8 mouse cellular contexts compared by ENCODE assay signal in the genomic region with DNA sequence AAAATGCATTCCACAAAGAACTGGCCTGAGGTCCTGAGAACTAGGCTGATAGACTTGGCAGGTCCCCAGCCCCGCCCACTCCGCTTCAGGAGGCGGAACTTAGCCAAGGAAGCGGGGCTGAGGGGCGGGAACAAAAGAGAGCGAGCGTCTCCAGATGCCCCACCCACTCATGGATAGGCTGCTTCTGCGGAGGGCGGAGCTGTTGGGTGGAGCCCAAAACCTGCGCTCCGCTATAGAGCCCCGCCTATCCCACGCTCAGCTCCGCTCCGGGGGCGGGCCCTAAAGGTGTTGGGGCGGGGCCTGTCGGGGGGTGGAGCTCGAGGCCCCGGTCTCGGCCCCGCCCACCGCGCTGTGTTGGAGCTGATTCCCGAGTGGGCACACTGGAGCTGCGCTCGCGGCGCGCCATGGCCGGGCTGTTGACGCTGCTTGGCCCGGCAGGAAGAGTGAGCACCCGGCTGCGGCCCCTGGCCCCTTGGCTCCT. TPM values are rescaled to one million over a fixed set of nuclear protein-coding genes. Genes with fewer than 3 reads are reported as not detected.
DNase-seq lines count a peak whose midpoint lies in the region; ATAC-seq and TF ChIP-seq lines count a peak whose summit lies in the region.

A gene (plus strand): TSS at position 308 of the 481 bp plus-strand sequence.

- peaks cover 54% of the 10 kb centered on the region for H3K4me1 ChIP-seq in hindbrain, embryonic 10.5 days (replicated peaks)
- H3K4me1 ChIP-seq in lung, postnatal 0 days (ENCODE audit: insufficient read depth, low read depth, low read length): peaks cover 12% of the 10 kb centered on the region; the same call in 1 of the 2 replicates

- peak within 1 kb of the TSS; percentile 81 for H3K4me3 ChIP-seq in hindbrain, embryonic 10.5 days
- peak within 1 kb of the TSS; percentile 77 for H3K4me3 ChIP-seq in lung, postnatal 0 days (ENCODE audit: low read depth, low read length)

- ATAC-seq in frontal cortex, adult (ENCODE audit: low TSS enrichment): peak; percentile 88
- peak; percentile 97 for ATAC-seq in lung, postnatal 0 days

- peaks cover 3% of the 10 kb centered on the region for H3K27me3 ChIP-seq in hindbrain, embryonic 10.5 days (ENCODE audit: insufficient read depth, poor library complexity, severe bottlenecking)
- no peaks in the 10 kb centered on the region for H3K27me3 ChIP-seq in lung, postnatal 0 days (replicated peaks; ENCODE audit: insufficient read depth, low read length)

- H3K9me3 ChIP-seq in hindbrain, embryonic 10.5 days: no peaks in the 10 kb centered on the region
- H3K9me3 ChIP-seq in lung, postnatal 0 days (ENCODE audit: low read length): no peaks in the 10 kb centered on the region

- TF ChIP-seq CTCF in lung, postnatal 0 days (IDR thresholded peaks at IDR 0.05): no peak

- H3K27ac ChIP-seq in hindbrain, embryonic 10.5 days: peak within 1 kb of the TSS; percentile 89
- peak within 1 kb of the TSS; percentile 78 for H3K27ac ChIP-seq in lung, postnatal 0 days (ENCODE audit: low read length)

- 1% methylated on average over 35 of the region's 35 CpGs for WGBS in hindbrain, embryonic 10.5 days
- WGBS in lung, postnatal 0 days: under 1% methylated on average over 32 of the region's 35 CpGs

- H3K9ac ChIP-seq in lung, postnatal 0 days (replicated peaks; ENCODE audit: low read depth): peak within 1 kb of the TSS; percentile 79

- H3K4me2 ChIP-seq in lung, postnatal 0 days (replicated peaks; ENCODE audit: low read depth, low read length): peak within 1 kb of the TSS; percentile 93

- TF ChIP-seq EP300 in lung, postnatal 0 days (IDR thresholded peaks at IDR 0.05): no peak

- DNase-seq in MN1 (ENCODE audit: low spot score): peak; percentile 97
- DNase-seq in cerebellum, adult 9-10 months: peak; percentile 97
- peak; percentile 96 for DNase-seq in hindbrain, embryonic 10.5 days (ENCODE audit: low spot score)
- DNase-seq in layer of hippocampus, adult 9-11 months: peak; percentile 98
- peak; percentile 100 for DNase-seq in lung, postnatal 0 days (ENCODE audit: low spot score)
- peak; percentile 92 for DNase-seq in ovary, postnatal 14 days (ENCODE audit: low spot score)
- DNase-seq in thymus, postnatal 14 days: peak; percentile 95

- H3K36me3 ChIP-seq in hindbrain, embryonic 10.5 days: no peaks in the 10 kb centered on the region
- no peaks in the 10 kb centered on the region for H3K36me3 ChIP-seq in lung, postnatal 0 days (ENCODE audit: insufficient read depth, low read length)

RNA-seq across cellular contexts. Expression of the gene that starts here (rescaled TPM):
- polyA plus RNA-seq in hindbrain, embryonic 10.5 days (2016; fragmentation: Nextera tagmentation; extraction: Ambion mirVana): 32.6 and 34.0 TPM in 2 replicates
- 32.8 and 37.0 TPM in 2 replicates for polyA plus RNA-seq in lung, postnatal 0 days (2015; fragmentation: Nextera tagmentation; extraction: Ambion mirVana)

Comparison
In these comparisons a context has a peak if more than half of its experiments do, and no peak if none do; other contexts are left out.
1. Peak in every context shown above with its lines: DNase-seq, ATAC-seq, H3K4me3 ChIP-seq and H3K27ac ChIP-seq.